Mouse (Mus musculus) forebrain, embryonic 14.5 days (tissue): ENCODE measurements at regions not wholly inside any gene's neighbourhood (a gene's known extent, or its start where the extent isn't known, plus 50 kb on each side); places are given as distances from the start of the nearest gene placed in this dataset.

Experiments
- ATAC-seq: fragments of 200-750 bp; cut with Nextera tagmentation; 2 replicates; pipeline ENCODE4 v1.8.0; 2017; ENCODE audit warnings: mild to moderate bottlenecking, moderate library complexity
- DNase-seq: peaks from one replicate; pipeline ENCODE4 v3.0.0-alpha.2; 2015; ENCODE audit warnings: low spot score
- H3K27ac ChIP-seq: fragments of 300-500 bp; sonication (generic); 2 replicates; pipeline ENCODE4 v1.5.1; 2014; ENCODE audit warnings: low read depth, mild to moderate bottlenecking, control low read depth, low read length, moderate library complexity
- H3K27me3 ChIP-seq: fragments of 300-500 bp; sonication (generic); replicated peaks from 2 replicates; pipeline ENCODE4 v1.6.1; 2014; ENCODE audit warnings: low read length, control low read depth, mixed read lengths; ENCODE audit not compliant: control insufficient read depth, insufficient read depth
- H3K36me3 ChIP-seq: fragments of 300-500 bp; sonication (generic); 2 replicates; pipeline ENCODE4 v1.6.1; 2014; ENCODE audit warnings: low read length, control low read depth; ENCODE audit not compliant: control insufficient read depth, insufficient read depth
- H3K4me1 ChIP-seq: fragments of 300-500 bp; sonication (generic); 2 replicates; pipeline ENCODE4 v1.6.1; 2014; ENCODE audit warnings: antibody characterized with exemption, low read length, control low read depth; ENCODE audit not compliant: control insufficient read depth, insufficient read depth
- H3K4me2 ChIP-seq: fragments of 300-500 bp; sonication (generic); 2 replicates; pipeline ENCODE4 v1.6.1; 2014; ENCODE audit warnings: mild to moderate bottlenecking, control low read depth, low read length
- H3K4me3 ChIP-seq: fragments of 300-500 bp; sonication (generic); 2 replicates; pipeline ENCODE4 v1.5.1; 2014; ENCODE audit warnings: low read depth, low read length, control low read depth
- H3K9ac ChIP-seq: fragments of 300-500 bp; sonication (generic); 2 replicates; pipeline ENCODE4 v1.6.1; 2014; ENCODE audit warnings: mild to moderate bottlenecking, low read length, control low read depth, moderate library complexity
- H3K9me3 ChIP-seq: fragments of 300-500 bp; sonication (generic); replicated peaks from 2 replicates; pipeline ENCODE4 v1.6.1; 2016; ENCODE audit warnings: low read length, control low read depth, mixed read lengths; ENCODE audit not compliant: control insufficient read depth
- WGBS: fragments of 180-500 bp; shearing (Covaris S2); extraction: QIAGEN DNeasy Blood & Tissue Kit; methylation state at CpG from one replicate; pipeline ENCODE4 v1.1.7; 2014; 5-methylcytosine and 5-hydroxymethylcytosine counted together

- no peak for DNase-seq
- 0 out of 2 replicates have a peak, but pooled peaks cover 7% of the 10 kb centered on the region for H3K4me1 ChIP-seq
Observed at GRCm38 (mm10) chr6:100978113-100978512, 144.7 kb downstream of the Ppp4r2 start.

GRCm38 (mm10) chr6:100978727-100979460 lies 145.5 kb downstream of the Ppp4r2 start:
- ATAC-seq (no peak), DNase-seq (no peak)
- H3K36me3 ChIP-seq: no peaks in the 10 kb centered on the region
- 75% methylated on average over 9 of the region's 9 CpGs for WGBS
- H3K9me3 ChIP-seq: no peaks in the 10 kb centered on the region
- 0 out of 2 replicates have a peak, but pooled peaks cover 7% of the 10 kb centered on the region for H3K4me1 ChIP-seq
- no peaks in the 10 kb centered on the region for H3K27me3 ChIP-seq
- no peak overlapping the region for H3K27ac ChIP-seq
- no peak overlapping the region for H3K9ac ChIP-seq
- H3K4me2 ChIP-seq: no peak overlapping the region
- H3K4me3 ChIP-seq: no peak overlapping the region

More at GRCm38 (mm10) chr6:100978113-100978512, 144.7 kb downstream of the Ppp4r2 start:
- Histone ChIP-seq H3K4me3 (no peak overlapping the region), H3K9me3 (no peaks in the 10 kb centered on the region), H3K36me3 (no peaks in the 10 kb centered on the region), H3K27me3 (no peaks in the 10 kb centered on the region), H3K27ac (no peak overlapping the region), H3K4me2 (no peak overlapping the region), H3K9ac (no peak overlapping the region)
- WGBS: 87% methylated on average over 5 of the region's 5 CpGs
- ATAC-seq: no peak

GRCm38 (mm10) chr6:100980156-100980555 lies 146.7 kb downstream of the Ppp4r2 start:
- H3K9me3 ChIP-seq: no peaks in the 10 kb centered on the region
- no peak overlapping the region for H3K27ac ChIP-seq
- H3K36me3 ChIP-seq: no peaks in the 10 kb centered on the region
- 0 out of 2 replicates have a peak, but pooled peaks cover 7% of the 10 kb centered on the region for H3K4me1 ChIP-seq
- no peak overlapping the region for H3K9ac ChIP-seq
- H3K4me3 ChIP-seq: no peak overlapping the region
- WGBS: 90% methylated on average over 2 of the region's 2 CpGs
- no peaks in the 10 kb centered on the region for H3K27me3 ChIP-seq
- ATAC-seq: no peak
- H3K4me2 ChIP-seq: no peak overlapping the region
- no peak for DNase-seq

GRCm38 (mm10) chr6:100984861-100985260 lies 151.4 kb downstream of the Ppp4r2 start:
- no peaks in the 10 kb centered on the region for H3K9me3 ChIP-seq
- WGBS: 83% methylated on average over 7 of the region's 7 CpGs
- no peak for ATAC-seq

GRCm38 (mm10) chr6:100985334-100985937 lies 152.0 kb downstream of the Ppp4r2 start:
- H3K27ac ChIP-seq: no peak overlapping the region
- ATAC-seq (no peak), DNase-seq (no peak)
- H3K4me1 ChIP-seq: no peaks in the 10 kb centered on the region
- no peaks in the 10 kb centered on the region for H3K27me3 ChIP-seq
- H3K4me2 ChIP-seq: no peak overlapping the region
- WGBS: 71% methylated on average over 5 of the region's 5 CpGs
- no peak overlapping the region for H3K9ac ChIP-seq
- H3K4me3 ChIP-seq: no peak overlapping the region
- H3K36me3 ChIP-seq: no peaks in the 10 kb centered on the region
- no peaks in the 10 kb centered on the region for H3K9me3 ChIP-seq

More at GRCm38 (mm10) chr6:100984861-100985260, 151.4 kb downstream of the Ppp4r2 start:
- DNase-seq: no peak
- Histone ChIP-seq H3K4me1 (no peaks in the 10 kb centered on the region), H3K27me3 (no peaks in the 10 kb centered on the region), H3K9ac (no peak overlapping the region), H3K27ac (no peak overlapping the region), H3K4me3 (no peak overlapping the region), H3K4me2 (no peak overlapping the region), H3K36me3 (no peaks in the 10 kb centered on the region)

GRCm38 (mm10) chr6:100988521-100988920 lies 155.1 kb downstream of the Ppp4r2 start:
- no peaks in the 10 kb centered on the region for H3K27me3 ChIP-seq
- 78% methylated on average over 6 of the region's 6 CpGs for WGBS
- H3K27ac ChIP-seq: no peak overlapping the region
- H3K9me3 ChIP-seq: no peaks in the 10 kb centered on the region
- H3K4me3 ChIP-seq: no peak overlapping the region
- ATAC-seq: no peak
- H3K4me2 ChIP-seq: no peak overlapping the region
- H3K4me1 ChIP-seq: no peaks in the 10 kb centered on the region
- H3K36me3 ChIP-seq: no peaks in the 10 kb centered on the region
- no peak overlapping the region for H3K9ac ChIP-seq
- no peak for DNase-seq

- H3K27ac ChIP-seq: no peak overlapping the region
- H3K9me3 ChIP-seq: no peaks in the 10 kb centered on the region
- WGBS: 100% methylated on average over 1 of the region's 1 CpGs
- DNase-seq (no peak), ATAC-seq (no peak)
- no peaks in the 10 kb centered on the region for H3K27me3 ChIP-seq
- no peak overlapping the region for H3K9ac ChIP-seq
- H3K4me3 ChIP-seq: no peak overlapping the region
- H3K4me1 ChIP-seq: peaks cover 4% of the 10 kb centered on the region; the same call in 1 of the 2 replicates
- no peak overlapping the region for H3K4me2 ChIP-seq
- no peaks in the 10 kb centered on the region for H3K36me3 ChIP-seq
Observed at GRCm38 (mm10) chr6:100993421-100993820, 160.0 kb downstream of the Ppp4r2 start.

GRCm38 (mm10) chr6:100995874-100996560 lies 162.6 kb downstream of the Ppp4r2 start:
- H3K4me2 ChIP-seq: no peak overlapping the region

More at GRCm38 (mm10) chr6:100995874-100996560, 162.6 kb downstream of the Ppp4r2 start:
- Histone ChIP-seq H3K9me3 (no peaks in the 10 kb centered on the region), H3K36me3 (no peaks in the 10 kb centered on the region), H3K27me3 (no peaks in the 10 kb centered on the region), H3K4me3 (no peak overlapping the region), H3K9ac (no peak overlapping the region), H3K4me1 (peaks cover 4% of the 10 kb centered on the region; the same call in 1 of the 2 replicates), H3K27ac (no peak overlapping the region; the same call in 1 of the 2 replicates)
- 34% methylated on average over 6 of the region's 6 CpGs for WGBS
- ATAC-seq: peak; percentile 82
- DNase-seq: peak; percentile 42
